Mouse (Mus musculus) heart, adult 2 months (tissue): Measurements from ENCODE around the gene Mfsd9. TPM values are rescaled to one million over a fixed set of nuclear protein-coding genes. Genes with fewer than 3 reads are reported as not detected.

Experiments
- DNase-seq, 2 experiments: peaks; one replicate each; pipeline ENCODE4 v3.0.0; 2021
- H3K27ac ChIP-seq: fragments of 200-600 bp; 2 replicates; pipeline ENCODE4 v1.8.1; 2022
- H3K27me3 ChIP-seq: fragments of 200-500 bp; 2 replicates; pipeline ENCODE4 v1.6.1; 2012; ENCODE audit warnings: mild to moderate bottlenecking, low read length, inconsistent platforms, mixed read lengths; ENCODE audit not compliant: control insufficient read depth, insufficient read depth
- H3K36me3 ChIP-seq: fragments of 200-500 bp; 2 replicates; pipeline ENCODE4 v1.6.1; 2012; ENCODE audit warnings: low read length, inconsistent platforms; ENCODE audit not compliant: control insufficient read depth, insufficient read depth
- H3K4me1 ChIP-seq: fragments of 200-500 bp; 2 replicates; pipeline ENCODE4 v1.6.1; 2011; ENCODE audit warnings: low read length; ENCODE audit not compliant: control insufficient read depth, insufficient read depth
- H3K4me3 ChIP-seq: fragments of 200-600 bp; 2 replicates; pipeline ENCODE4 v1.8.1; 2022
- H3K79me2 ChIP-seq: fragments of 200-500 bp; replicated peaks from 2 replicates; pipeline ENCODE4 v1.6.1; 2012; ENCODE audit warnings: mild to moderate bottlenecking, inconsistent platforms, low read length, moderate library complexity, mixed read lengths; ENCODE audit not compliant: control insufficient read depth, insufficient read depth
- H3K9ac ChIP-seq: fragments of 200-500 bp; 2 replicates; pipeline ENCODE4 v1.6.1; 2012; ENCODE audit warnings: low read depth, mild to moderate bottlenecking, control low read depth, inconsistent platforms, low read length, mixed read lengths
- CTCF ChIP-seq: fragments of 200-600 bp; IDR thresholded peaks from 2 replicates; pipeline ENCODE4 v1.8.1; 2022; ENCODE audit warnings: antibody characterized with exemption, mild to moderate bottlenecking, moderate library complexity
- EP300 ChIP-seq: fragments of 200-500 bp; IDR thresholded peaks from 2 replicates; pipeline ENCODE4 v1.6.1; 2011; ENCODE audit warnings: low read depth, low read length, control low read depth; ENCODE audit not compliant: insufficient read depth
- POLR2A ChIP-seq: fragments of 200-500 bp; IDR thresholded peaks from 2 replicates; pipeline ENCODE4 v1.6.1; 2011; ENCODE audit warnings: mild to moderate bottlenecking, low read depth, low read length, control low read depth; ENCODE audit not compliant: insufficient read depth
- WGBS: fragments of 180-500 bp; shearing (Covaris S2); methylation state at CpG from one replicate; pipeline ENCODE4 v1.1.7; 2018; 5-methylcytosine and 5-hydroxymethylcytosine counted together
- intact Hi-C: fragments of 180-260 bp; cut with DNase I; formaldehyde crosslinking; loops from one replicate; pipeline ENCODE4 v1.15.1; 2025
- polyA plus RNA-seq: library from polyadenylated mRNA; depleted of rRNA; stranded (reverse); fragments of >200 nt; gene quantifications from 2 replicates; pipeline ENCODE4 v1.2.3, GENCODE M21; 2012
- total RNA-seq, 2 experiments: library from RNA; stranded (reverse); gene quantifications; 2 replicates each; pipeline ENCODE4 v1.2.3; 2021

The Mfsd9 gene
- total and polyA plus RNA-seq, 3 experiments: 0.52 to 0.72 (median 0.57) TPM

DNA sequence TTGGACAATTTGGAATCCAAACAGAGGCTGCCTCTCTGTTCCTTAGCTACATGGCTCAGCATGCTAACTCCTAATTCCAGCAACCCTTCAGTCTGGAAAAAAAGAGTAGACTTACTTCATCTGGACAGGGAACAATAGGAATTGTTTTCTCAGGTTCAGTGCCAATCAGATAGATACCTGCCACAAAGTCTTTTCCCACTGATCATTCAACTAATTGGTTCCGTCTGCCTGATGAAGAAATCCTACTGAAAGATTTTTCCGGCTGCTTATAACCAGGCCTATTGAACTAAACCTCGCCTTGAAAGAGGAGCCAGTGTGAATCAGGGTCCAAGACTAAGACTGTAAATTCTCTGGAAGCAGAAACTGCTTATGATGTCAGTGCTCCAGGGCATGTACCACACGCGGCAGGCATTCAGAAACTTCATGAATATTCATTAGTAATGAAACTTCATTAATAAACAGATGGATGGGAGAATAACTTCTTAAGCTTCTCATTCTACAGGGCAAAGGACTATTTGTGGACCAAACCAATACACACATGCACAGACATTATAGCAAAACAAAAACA, 737 bp downstream of the Mfsd9 start:
- no peak for TF ChIP-seq CTCF
- no peak for TF ChIP-seq EP300
- TF ChIP-seq POLR2A: no peak
- no peaks in the 10 kb centered on the region for H3K79me2 ChIP-seq
- peak overlapping the region; percentile 81 for H3K9ac ChIP-seq
- DNase-seq: no peak
- intact Hi-C loops: no loop called here
- WGBS: 27% methylated on average over 5 of the region's 5 CpGs
- H3K4me3 ChIP-seq: peak overlapping the region; percentile 75
- H3K27ac ChIP-seq: peak overlapping the region; percentile 56; the same call in 1 of the 2 replicates
- peaks cover 3% of the 10 kb centered on the region; the same call in 1 of the 2 replicates for H3K36me3 ChIP-seq
- H3K4me1 ChIP-seq: peaks cover 4% of the 10 kb centered on the region
- no peaks in the 10 kb centered on the region for H3K27me3 ChIP-seq

DNA sequence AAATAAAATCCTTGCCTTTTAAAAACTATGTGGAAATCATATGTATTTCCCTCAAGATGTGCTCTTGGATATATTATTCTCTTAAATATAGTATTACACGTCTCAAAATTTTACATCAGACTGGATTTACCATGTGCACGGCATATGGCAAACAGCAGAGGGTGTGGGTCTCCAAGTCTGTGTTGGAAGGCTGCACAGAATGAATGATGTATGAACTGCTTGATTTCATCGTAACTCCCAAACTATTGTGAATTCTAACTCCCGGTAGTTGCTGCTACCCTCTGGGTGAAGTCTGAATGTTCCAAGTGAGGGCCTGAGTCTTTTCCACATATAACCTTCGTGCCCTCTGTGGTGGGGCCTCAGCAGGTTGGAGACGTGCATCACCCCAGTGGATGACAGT, 1.5 kb downstream of the Mfsd9 start:
- Histone ChIP-seq H3K27ac (no peak overlapping the region), H3K4me1 (peaks cover 4% of the 10 kb centered on the region), H3K4me3 (no peak overlapping the region), H3K36me3 (peaks cover 3% of the 10 kb centered on the region; the same call in 1 of the 2 replicates), H3K9ac (no peak overlapping the region), H3K79me2 (no peaks in the 10 kb centered on the region), H3K27me3 (no peaks in the 10 kb centered on the region)
- no peak for DNase-seq
- TF ChIP-seq EP300 (no peak), POLR2A (no peak), CTCF (no peak)
- intact Hi-C loops: no loop called here
- 91% methylated on average over 6 of the region's 6 CpGs for WGBS

DNA sequence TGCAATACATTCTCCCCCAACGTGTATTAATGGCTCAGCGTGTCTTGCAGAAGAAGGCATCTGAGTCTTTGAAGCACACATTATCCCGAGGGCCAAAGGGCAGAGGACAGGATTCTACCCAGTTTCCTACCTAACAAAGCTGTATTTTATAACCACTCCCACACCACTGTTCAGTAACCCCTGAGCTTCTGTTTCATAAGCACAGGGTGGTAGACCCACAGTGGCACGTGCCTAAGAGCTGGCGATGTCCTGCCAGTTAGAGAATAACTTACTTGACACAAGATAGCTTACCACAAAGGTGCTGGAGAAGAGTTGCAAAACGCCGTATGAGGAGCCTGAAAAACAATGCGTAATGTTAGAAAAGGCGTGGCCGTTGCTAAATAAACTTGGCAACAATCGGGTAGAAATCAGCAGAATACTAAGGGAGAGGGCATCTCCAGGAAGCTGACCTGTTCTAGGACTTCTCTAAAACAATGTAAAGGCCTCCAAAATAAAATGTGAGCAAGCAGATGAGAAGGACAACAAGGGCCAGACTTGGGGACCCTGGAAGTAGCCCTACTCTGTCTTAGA, 4.5 kb downstream of the Mfsd9 start:
- intact Hi-C loops: no loop called here
- peaks cover 2% of the 10 kb centered on the region; the same call in 1 of the 2 replicates for H3K36me3 ChIP-seq
- no peak overlapping the region for H3K27ac ChIP-seq
- no peak overlapping the region for H3K9ac ChIP-seq
- no peaks in the 10 kb centered on the region for H3K27me3 ChIP-seq
- WGBS: 82% methylated on average over 11 of the region's 11 CpGs
- DNase-seq: no peak
- peaks cover 4% of the 10 kb centered on the region for H3K4me1 ChIP-seq
- H3K4me3 ChIP-seq: no peak overlapping the region
- H3K79me2 ChIP-seq: no peaks in the 10 kb centered on the region
- no peak for TF ChIP-seq CTCF
- TF ChIP-seq POLR2A: no peak
- no peak for TF ChIP-seq EP300

DNA sequence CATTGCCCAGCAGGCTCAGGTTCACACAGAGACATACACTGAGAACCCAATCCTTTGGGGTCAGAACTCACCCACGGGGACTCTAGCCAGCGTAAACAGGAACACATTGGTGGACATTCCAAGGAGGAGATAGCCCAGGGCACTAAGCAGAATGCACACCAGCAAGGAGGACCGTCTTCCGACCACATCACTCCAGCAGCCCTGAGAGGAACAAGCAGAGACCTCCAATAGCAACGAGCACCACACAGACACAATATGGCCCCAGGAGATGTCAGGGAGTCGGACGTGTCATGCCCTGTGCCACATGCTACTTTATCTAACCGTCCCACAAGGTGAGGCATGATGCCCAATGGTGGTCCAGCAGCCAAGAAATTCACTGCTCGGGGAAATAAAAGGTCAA, 6.2 kb downstream of the Mfsd9 start:
- TF ChIP-seq EP300 (no peak), POLR2A (no peak), CTCF (no peak)
- 90% methylated on average over 9 of the region's 9 CpGs for WGBS

DNA sequence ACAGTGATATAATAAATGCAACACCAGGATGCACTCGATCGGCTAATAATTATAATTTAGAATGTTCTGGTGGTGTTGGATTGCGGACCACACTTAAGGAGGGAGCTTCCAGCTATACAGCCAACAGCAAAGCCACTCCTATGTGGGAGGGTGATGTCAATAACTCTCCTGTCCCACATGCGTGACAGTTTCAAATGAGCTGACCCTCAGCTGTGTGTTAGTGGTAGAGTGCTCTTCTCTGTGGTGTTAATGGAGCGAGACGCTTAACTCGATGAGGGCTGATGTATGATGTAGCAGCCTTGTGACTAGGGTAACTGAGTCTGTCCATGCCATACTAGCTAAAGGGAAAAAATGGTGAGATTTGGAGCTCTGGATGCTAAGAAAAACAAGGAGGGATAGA, 7.0 kb downstream of the Mfsd9 start:
- Histone ChIP-seq H3K4me3 (no peak overlapping the region), H3K79me2 (no peaks in the 10 kb centered on the region), H3K27me3 (no peaks in the 10 kb centered on the region), H3K9ac (no peak overlapping the region), H3K4me1 (no peaks in the 10 kb centered on the region), H3K27ac (no peak overlapping the region), H3K36me3 (no peaks in the 10 kb centered on the region)
- intact Hi-C loops: no loop called here
- no peak for TF ChIP-seq CTCF
- TF ChIP-seq EP300: no peak
- TF ChIP-seq POLR2A: no peak
- WGBS: 98% methylated on average over 7 of the region's 7 CpGs
- no peak for DNase-seq

More for the DNA sequence above, 6.2 kb downstream of the Mfsd9 start:
- intact Hi-C loops: no loop called here
- Histone ChIP-seq H3K79me2 (no peaks in the 10 kb centered on the region), H3K9ac (no peak overlapping the region), H3K36me3 (no peaks in the 10 kb centered on the region), H3K27ac (no peak overlapping the region), H3K4me3 (no peak overlapping the region), H3K4me1 (no peaks in the 10 kb centered on the region), H3K27me3 (no peaks in the 10 kb centered on the region)
- DNase-seq: no peak

DNA sequence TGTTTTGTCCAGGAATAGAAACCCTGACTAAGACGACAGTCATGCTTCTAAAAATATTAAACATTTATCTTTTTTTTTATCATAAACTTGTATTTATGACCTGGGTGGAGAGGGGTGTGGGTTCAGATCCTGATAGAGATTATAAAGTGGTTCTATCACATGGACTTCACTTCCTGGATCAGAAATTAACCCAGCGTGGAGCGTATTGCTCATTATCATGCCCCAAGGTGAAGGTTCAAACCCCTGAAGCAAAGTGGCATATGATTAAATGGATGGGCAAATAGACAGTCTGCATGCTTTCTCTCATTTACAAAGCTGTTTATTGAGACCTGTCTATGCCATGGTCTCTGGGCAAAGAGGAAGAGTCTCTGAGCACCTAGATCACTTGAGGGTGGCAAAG, 13.7 kb downstream of the Mfsd9 start:
- no peak overlapping the region for H3K4me3 ChIP-seq
- no peaks in the 10 kb centered on the region for H3K4me1 ChIP-seq
- intact Hi-C loops: no loop called here
- no peak for TF ChIP-seq POLR2A
- no peak for TF ChIP-seq EP300
- TF ChIP-seq CTCF: no peak
- no peak overlapping the region for H3K9ac ChIP-seq
- no peak overlapping the region for H3K27ac ChIP-seq
- H3K27me3 ChIP-seq: no peaks in the 10 kb centered on the region
- 76% methylated on average over 3 of the region's 3 CpGs for WGBS
- H3K79me2 ChIP-seq: no peaks in the 10 kb centered on the region
- H3K36me3 ChIP-seq: no peaks in the 10 kb centered on the region; the same call in 1 of the 2 replicates
- DNase-seq: no peak
